Mouse (Mus musculus): Measurements from ENCODE around the gene S100a6. TPM values are rescaled to one million over a fixed set of nuclear protein-coding genes. Genes with fewer than 3 reads are reported as not detected.

Gene S100a6
- total RNA-seq, 4 experiments from 2014 or later = 57.0 to 92.3 (median 67.2) TPM

Other genes starting within 250 kb of the S100a6 start
- gene Slc27a3, start 222.9 kb upstream of the S100a6 start, total RNA-seq (2022) = 100 to 1,000 TPM; 132 to 297 (median 196) TPM
- 100 to 1,000 TPM; 107 to 119 (median 110) TPM for gene Ints3, start 179.3 kb upstream of the S100a6 start, total RNA-seq (2022)
- gene Npr1, start 147.0 kb upstream of the S100a6 start, total RNA-seq (2022) = 100 to 1,000 TPM; 316 to 460 (median 368) TPM
- gene Ilf2, start 136.8 kb upstream of the S100a6 start, total RNA-seq (2022) = 10 to 100 TPM; 58.9 to 75.2 (median 67.3) TPM
- gene Snapin, start 121.8 kb upstream of the S100a6 start, total RNA-seq (2022) = 100 to 1,000 TPM in 1 of 4 experiments, 10 to 100 TPM in 3; 73.3 to 105 (median 83.4) TPM
- gene Chtop, start 103.4 kb upstream of the S100a6 start, total RNA-seq (2022) = 100 to 1,000 TPM; 114 to 130 (median 125) TPM
- gene S100a1, start 98.5 kb upstream of the S100a6 start, total RNA-seq (2022) = 100 to 1,000 TPM in 2 of 4 experiments, 10 to 100 TPM in 2; 80.7 to 112 (median 94.7) TPM
- 10 to 100 TPM; 21.7 to 26.9 (median 23.4) TPM for gene S100a13, start 98.4 kb upstream of the S100a6 start, total RNA-seq (2022)
- gene S100a14, start 86.0 kb upstream of the S100a6 start, total RNA-seq (2022) = 1 to 10 TPM in 2 of 4 experiments, under 1 TPM in 1, not detected in 1; 0.42 to 1.5 (median 1.2) TPM
- gene S100a16, start 75.6 kb upstream of the S100a6 start, total RNA-seq (2022) = 10 to 100 TPM; 39.0 to 54.8 (median 50.2) TPM
- not detected for gene S100a3, start 52.3 kb upstream of the S100a6 start, total RNA-seq (2022)
- not detected for gene S100a2, start 22.6 kb upstream of the S100a6 start, total RNA-seq (2022)
- gene Gm42674, start 11.0 kb upstream of the S100a6 start, total RNA-seq (2022) = not detected
- gene S100a4, start 9.1 kb upstream of the S100a6 start, total RNA-seq (2022) = 10 to 100 TPM in 2 of 4 experiments, 1 to 10 TPM in 2; 7.5 to 22.9 (median 12.5) TPM
- not detected for gene S100a5, start 4.4 kb upstream of the S100a6 start, total RNA-seq (2022)
- gene S100a7a, start 41.1 kb downstream of the S100a6 start, total RNA-seq (2022) = under 1 TPM in 1 of 4 experiments, not detected in 3; 0.28 TPM
- gene S100a8, start 56.1 kb downstream of the S100a6 start, total RNA-seq (2022) = 1 to 10 TPM in 3 of 4 experiments, under 1 TPM in 1; 0.58 to 2.3 (median 1.2) TPM
- 1 to 10 TPM in 1 of 4 experiments, under 1 TPM in 1, not detected in 2; 0.55 to 1.2 TPM for gene S100a9, start 82.8 kb downstream of the S100a6 start, total RNA-seq (2022)
- not detected for gene Pglyrp4, start 114.0 kb downstream of the S100a6 start, total RNA-seq (2022)
- gene Gm5849, start 165.0 kb downstream of the S100a6 start, total RNA-seq (2022) = not detected

Data from adrenal gland, adult 8-10 months (tissue).